Mouse (Mus musculus) kidney, embryonic 16.5 days (tissue): ENCODE measurements around the gene Adm2. TPM values are rescaled to one million over a fixed set of nuclear protein-coding genes. Genes with fewer than 3 reads are reported as not detected.

ENCODE experiments used
- ATAC-seq: fragments of 200-750 bp; cut with Nextera tagmentation; 2 replicates; pipeline ENCODE4 v1.8.0; 2017; ENCODE audit warnings: moderate TSS enrichment; ENCODE audit not compliant: low FRiP score, low TSS enrichment
- H3K27ac ChIP-seq: fragments of 300-500 bp; sonication (generic); 2 replicates; pipeline ENCODE4 v1.5.1; 2014; ENCODE audit warnings: low read length
- H3K27me3 ChIP-seq: fragments of 300-500 bp; sonication (generic); 2 replicates; pipeline ENCODE4 v1.6.1; 2014; ENCODE audit warnings: low read length, control low read depth, mixed read lengths; ENCODE audit not compliant: insufficient read depth
- H3K36me3 ChIP-seq: fragments of 300-500 bp; sonication (generic); 2 replicates; pipeline ENCODE4 v1.6.1; 2014; ENCODE audit warnings: low read length, control low read depth, mixed read lengths; ENCODE audit not compliant: insufficient read depth
- H3K4me1 ChIP-seq: fragments of 300-500 bp; sonication (generic); 2 replicates; pipeline ENCODE4 v1.6.1; 2014; ENCODE audit warnings: low read length, control low read depth, mixed read lengths; ENCODE audit not compliant: insufficient read depth
- H3K4me2 ChIP-seq: fragments of 300-500 bp; sonication (generic); replicated peaks from 2 replicates; pipeline ENCODE4 v1.6.1; 2014; ENCODE audit warnings: low read depth, low read length
- H3K4me3 ChIP-seq: fragments of 300-500 bp; sonication (generic); 2 replicates; pipeline ENCODE4 v1.5.1; 2014; ENCODE audit warnings: mild to moderate bottlenecking, low read length
- H3K9ac ChIP-seq: fragments of 300-500 bp; sonication (generic); replicated peaks from 2 replicates; pipeline ENCODE4 v1.6.1; 2014; ENCODE audit warnings: low read length
- H3K9me3 ChIP-seq: fragments of 300-500 bp; sonication (generic); 2 replicates; pipeline ENCODE4 v1.6.1; 2016; ENCODE audit warnings: low read length, control low read depth
- WGBS: fragments of 180-500 bp; shearing (Covaris S2); extraction: QIAGEN DNeasy Blood & Tissue Kit; methylation state at CpG from one replicate; pipeline ENCODE4 v1.1.7; 2014; 5-methylcytosine and 5-hydroxymethylcytosine counted together
- polyA plus RNA-seq: library from polyadenylated mRNA; unstranded; fragments of >200 nt; fragmentation: Nextera tagmentation; extraction: Ambion mirVana; gene quantifications from 2 replicates; pipeline ENCODE4 v1.2.1, GENCODE M21; 2015

Adm2 gene
- polyA plus RNA-seq, result 0.98 and 1.5 TPM in 2 replicates

DNA sequence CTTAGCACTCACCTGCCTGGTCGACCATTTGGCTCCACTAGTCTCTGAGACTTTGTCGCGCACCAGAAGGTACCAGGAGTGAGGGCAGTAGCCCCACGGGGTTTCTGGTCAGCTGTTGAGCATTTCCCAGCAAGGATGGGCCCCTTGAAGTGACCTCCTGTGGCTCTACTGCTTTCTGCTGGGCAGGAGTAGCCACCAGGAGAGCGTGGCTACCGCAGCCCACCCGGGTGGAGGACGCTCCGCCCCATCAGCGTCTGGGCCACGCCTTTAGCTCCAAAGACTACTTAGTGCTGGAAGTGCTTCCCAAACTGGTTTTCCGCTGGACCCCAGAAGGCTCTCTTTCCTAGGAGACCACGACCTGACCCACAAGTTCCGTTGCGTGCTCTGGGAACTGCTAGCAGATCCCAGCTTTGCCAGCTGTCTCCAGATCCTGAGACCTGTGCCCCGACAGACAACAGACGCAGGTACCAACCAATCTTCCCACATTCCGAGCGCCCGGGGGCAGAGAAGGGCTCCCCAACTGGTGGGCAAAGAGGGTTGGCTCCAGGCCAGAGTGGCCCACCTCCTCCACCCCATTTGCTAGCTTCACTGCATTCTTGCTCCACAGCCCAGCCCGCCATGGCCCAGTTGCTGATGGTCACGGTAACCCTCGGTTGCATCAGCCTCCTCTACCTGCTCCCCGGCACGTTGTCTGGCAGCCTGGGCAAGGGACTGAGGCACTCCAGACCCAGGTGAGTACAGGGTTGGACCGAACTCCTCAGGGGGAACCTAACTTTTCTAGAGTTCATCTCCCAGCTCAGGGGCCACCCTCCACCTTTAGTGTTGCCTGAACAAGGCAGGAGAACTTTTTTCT is at the start of gene Adm2:
Adm2 (plus strand) TSS at position 51 of the 853 bp plus-strand sequence.
- peaks cover 9% of the 10 kb centered on the region for H3K27me3 ChIP-seq
- peaks cover 5% of the 10 kb centered on the region; the same call in 1 of the 2 replicates for H3K4me1 ChIP-seq
- 4% methylated on average over 24 of the region's 26 CpGs for WGBS
- peak; percentile 67 for ATAC-seq
- peak within 1 kb of the TSS; percentile 57 for H3K4me2 ChIP-seq
- H3K9ac ChIP-seq, result peak within 1 kb of the TSS; percentile 43
- H3K36me3 ChIP-seq, result no peaks in the 10 kb centered on the region
- H3K9me3 ChIP-seq, result no peaks in the 10 kb centered on the region
- peak within 1 kb of the TSS; percentile 38 for H3K4me3 ChIP-seq
- no peak within 1 kb of the TSS for H3K27ac ChIP-seq

DNA sequence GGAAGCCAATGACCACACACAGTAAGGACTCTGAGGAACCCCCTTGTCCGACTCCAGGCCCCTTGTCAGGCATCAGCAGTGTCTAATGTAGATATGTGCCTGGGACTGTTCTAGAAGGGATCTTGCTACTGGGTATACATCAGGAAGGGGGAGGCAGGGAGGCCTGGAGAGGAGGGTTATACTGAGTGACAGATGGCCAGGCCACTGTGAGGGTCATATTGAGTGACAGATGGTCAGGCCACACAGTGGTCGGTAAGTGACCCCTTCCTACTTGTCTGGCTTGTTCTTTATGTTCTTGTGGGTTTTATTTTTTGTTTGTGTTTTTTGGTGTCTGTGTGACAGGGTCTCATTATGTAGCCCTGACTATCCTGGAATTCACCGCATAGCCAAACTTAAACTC is 47.0 kb upstream of the Adm2 start:
- H3K36me3 ChIP-seq, result peaks cover 23% of the 10 kb centered on the region
- no peak for ATAC-seq
- no peaks in the 10 kb centered on the region for H3K4me1 ChIP-seq
- H3K4me3 ChIP-seq, result no peak overlapping the region
- H3K9ac ChIP-seq, result no peak overlapping the region
- no peak overlapping the region for H3K27ac ChIP-seq
- H3K9me3 ChIP-seq, result no peaks in the 10 kb centered on the region
- 57% methylated on average over 3 of the region's 3 CpGs for WGBS
- no peak overlapping the region for H3K4me2 ChIP-seq
- no peaks in the 10 kb centered on the region for H3K27me3 ChIP-seq

DNA sequence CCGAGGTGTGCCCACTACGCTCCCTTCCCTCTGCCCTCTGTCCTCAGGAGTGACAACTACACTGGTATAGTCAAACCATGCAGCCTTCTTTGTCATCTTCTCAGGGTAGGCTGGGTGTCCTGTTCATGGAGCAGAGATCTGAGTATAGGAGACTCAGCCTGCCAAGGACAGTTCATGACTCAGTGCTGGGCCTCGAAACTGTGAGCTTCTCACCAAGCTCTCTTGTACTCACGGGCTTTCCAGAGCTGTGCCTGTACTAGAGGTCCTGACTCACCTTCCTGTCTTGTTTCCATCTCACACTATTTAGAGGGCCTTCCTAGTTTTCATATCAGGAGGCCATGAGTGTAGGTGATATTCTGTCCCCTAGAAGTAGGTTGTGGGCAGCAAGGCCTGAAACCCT is 45.2 kb upstream of the Adm2 start:
- Histone ChIP-seq H3K4me3 (no peak overlapping the region), H3K27ac (no peak overlapping the region), H3K36me3 (peaks cover 32% of the 10 kb centered on the region), H3K27me3 (no peaks in the 10 kb centered on the region), H3K4me2 (no peak overlapping the region), H3K9ac (no peak overlapping the region), H3K4me1 (no peaks in the 10 kb centered on the region), H3K9me3 (no peaks in the 10 kb centered on the region)
- ATAC-seq, result no peak
- WGBS, result 90% methylated on average over 4 of the region's 4 CpGs

DNA sequence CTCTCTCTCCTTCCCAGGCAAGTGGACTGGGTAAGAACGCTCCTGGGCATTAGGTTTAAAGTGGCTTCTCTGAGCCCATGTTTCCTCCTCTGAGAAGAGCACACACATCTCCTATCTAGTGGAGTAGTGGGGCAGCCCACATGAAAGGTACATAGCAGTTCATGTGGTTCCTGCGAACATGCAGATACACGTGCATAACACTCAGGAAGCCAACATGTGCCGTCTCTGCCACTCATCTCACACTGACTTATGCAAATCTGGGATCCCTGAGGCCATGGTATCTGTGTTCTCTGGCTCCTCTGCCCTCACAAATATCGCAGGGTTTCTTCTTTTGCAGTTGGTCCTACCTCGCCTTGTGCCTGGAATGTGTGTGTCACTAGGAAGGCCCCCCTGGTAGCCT is 40.0 kb upstream of the Adm2 start:
- no peaks in the 10 kb centered on the region for H3K27me3 ChIP-seq
- peaks cover 46% of the 10 kb centered on the region for H3K36me3 ChIP-seq
- no peak overlapping the region for H3K9ac ChIP-seq
- no peak overlapping the region for H3K4me2 ChIP-seq
- H3K4me3 ChIP-seq, result no peak overlapping the region
- H3K9me3 ChIP-seq, result no peaks in the 10 kb centered on the region
- WGBS, result 87% methylated on average over 6 of the region's 6 CpGs
- H3K4me1 ChIP-seq, result no peaks in the 10 kb centered on the region
- no peak overlapping the region for H3K27ac ChIP-seq
- ATAC-seq, result no peak

DNA sequence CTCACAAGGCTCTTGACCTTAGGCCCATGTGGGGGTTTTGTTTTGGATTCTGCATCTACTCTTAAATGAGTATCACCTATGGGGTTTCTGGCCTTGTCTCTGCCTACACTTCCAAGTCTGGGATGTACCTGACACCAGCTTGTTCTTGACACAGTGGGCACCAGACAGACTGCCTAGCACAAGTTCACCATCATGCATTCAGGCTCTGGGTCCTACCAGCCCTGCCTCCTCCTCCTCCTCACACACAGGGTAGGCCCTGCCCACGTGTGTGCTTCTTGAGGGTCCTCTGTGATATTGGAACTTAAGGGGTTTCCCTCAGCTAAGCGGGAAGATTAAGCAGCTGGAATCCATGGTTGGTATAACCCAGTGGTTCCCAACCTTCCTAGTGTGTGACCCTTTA is 38.4 kb upstream of the Adm2 start:
- 78% methylated on average over 2 of the region's 2 CpGs for WGBS
- no peak overlapping the region for H3K9ac ChIP-seq
- H3K4me1 ChIP-seq, result no peaks in the 10 kb centered on the region
- no peak overlapping the region for H3K4me3 ChIP-seq
- H3K4me2 ChIP-seq, result no peak overlapping the region
- peaks cover 59% of the 10 kb centered on the region for H3K36me3 ChIP-seq
- H3K27me3 ChIP-seq, result no peaks in the 10 kb centered on the region
- H3K9me3 ChIP-seq, result no peaks in the 10 kb centered on the region
- no peak overlapping the region for H3K27ac ChIP-seq
- ATAC-seq, result no peak

DNA sequence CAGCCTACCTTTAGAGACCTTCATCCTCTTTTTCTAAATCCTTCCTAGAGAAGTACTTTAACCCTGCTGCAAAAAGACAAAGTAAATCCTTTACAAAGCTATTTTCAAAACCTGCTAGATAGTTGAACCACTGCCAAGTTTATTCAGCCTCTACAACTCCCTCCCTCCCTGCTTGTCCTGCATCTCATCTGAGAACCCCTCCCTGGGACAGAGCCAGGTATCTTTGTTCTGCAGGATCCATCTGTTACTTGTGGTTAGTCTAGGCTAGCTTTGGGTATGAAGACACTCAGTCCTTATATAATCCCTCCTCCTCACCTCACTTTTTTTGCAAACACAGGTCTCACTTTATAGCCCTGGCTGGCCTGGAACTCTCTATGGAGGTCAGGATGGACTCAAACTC is 37.5 kb upstream of the Adm2 start:
- Histone ChIP-seq H3K9me3 (no peaks in the 10 kb centered on the region), H3K4me2 (no peak overlapping the region), H3K36me3 (peaks cover 64% of the 10 kb centered on the region), H3K9ac (no peak overlapping the region), H3K4me1 (no peaks in the 10 kb centered on the region), H3K27me3 (no peaks in the 10 kb centered on the region), H3K4me3 (no peak overlapping the region), H3K27ac (no peak overlapping the region)
- ATAC-seq, result no peak

DNA sequence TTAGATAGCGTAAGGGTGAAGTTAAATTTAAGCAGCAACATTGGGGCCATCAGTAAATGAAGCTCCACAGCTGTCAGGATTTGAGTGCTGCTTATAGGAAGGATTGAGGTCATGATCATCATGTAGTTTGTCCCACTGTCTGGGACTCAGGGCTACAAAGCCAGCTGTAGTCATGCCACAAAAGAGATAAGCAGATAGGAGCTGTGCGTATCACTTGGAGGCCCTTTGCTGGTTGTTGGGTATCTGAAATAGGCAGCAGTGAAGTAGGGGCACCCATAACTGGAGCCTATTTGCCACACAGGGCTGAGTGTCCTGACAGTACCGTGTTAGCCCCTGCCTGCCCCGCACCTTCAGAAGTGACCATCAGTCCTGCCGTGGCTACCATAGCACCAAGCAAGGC is 37.0 kb upstream of the Adm2 start:
- Histone ChIP-seq H3K9ac (no peak overlapping the region), H3K27me3 (no peaks in the 10 kb centered on the region), H3K9me3 (no peaks in the 10 kb centered on the region), H3K36me3 (peaks cover 67% of the 10 kb centered on the region), H3K4me1 (no peaks in the 10 kb centered on the region), H3K4me3 (no peak overlapping the region), H3K4me2 (no peak overlapping the region), H3K27ac (no peak overlapping the region)
- no peak for ATAC-seq
- 93% methylated on average over 5 of the region's 5 CpGs for WGBS

DNA sequence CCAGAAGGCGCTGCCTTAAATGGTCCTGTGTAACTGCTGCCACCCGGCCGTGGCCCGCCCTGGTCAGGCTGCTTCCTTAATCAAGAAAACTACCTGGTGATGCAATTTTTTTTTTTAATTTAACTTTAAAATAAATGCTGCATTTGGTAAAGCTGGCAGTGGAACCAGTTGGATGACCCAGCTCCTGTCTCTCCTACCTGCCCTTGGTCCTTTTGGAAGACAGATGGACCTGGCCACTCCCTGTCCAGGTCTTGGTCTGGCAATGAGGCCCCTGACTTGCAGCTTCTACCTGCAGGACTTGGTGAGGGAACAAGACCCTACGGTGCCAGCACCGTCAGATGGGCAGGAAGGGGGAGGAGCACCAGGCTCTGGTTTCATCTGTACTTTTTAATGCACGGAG is 36.4 kb upstream of the Adm2 start:
- Histone ChIP-seq H3K27ac (no peak overlapping the region), H3K9ac (no peak overlapping the region), H3K4me1 (no peaks in the 10 kb centered on the region), H3K4me2 (no peak overlapping the region), H3K4me3 (no peak overlapping the region), H3K36me3 (peaks cover 67% of the 10 kb centered on the region), H3K27me3 (no peaks in the 10 kb centered on the region), H3K9me3 (no peaks in the 10 kb centered on the region)
- 84% methylated on average over 7 of the region's 7 CpGs for WGBS
- no peak for ATAC-seq

DNA sequence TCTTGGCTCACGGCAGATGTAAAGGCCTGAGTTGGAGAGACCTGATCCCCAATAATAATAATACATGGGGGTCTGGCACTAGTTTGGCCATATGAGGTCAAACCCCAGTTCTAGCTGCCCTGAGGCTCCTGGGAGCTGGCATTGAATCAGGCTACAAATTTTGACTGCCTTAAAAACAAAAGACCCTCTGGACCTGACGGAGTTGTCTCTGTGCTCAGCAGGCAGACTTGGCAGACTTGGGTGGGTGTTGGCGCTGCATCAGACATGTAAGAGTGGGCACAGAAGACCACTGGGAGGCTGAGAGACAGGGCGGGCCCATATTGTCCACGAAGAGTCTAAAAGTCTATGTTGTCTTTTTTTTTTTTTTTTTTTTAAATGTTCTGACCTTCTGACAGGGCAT is 35.9 kb upstream of the Adm2 start:
- Histone ChIP-seq H3K9me3 (no peaks in the 10 kb centered on the region), H3K36me3 (peaks cover 70% of the 10 kb centered on the region), H3K4me1 (no peaks in the 10 kb centered on the region), H3K27me3 (no peaks in the 10 kb centered on the region), H3K27ac (no peak overlapping the region), H3K4me3 (no peak overlapping the region), H3K9ac (no peak overlapping the region), H3K4me2 (no peak overlapping the region)
- 88% methylated on average over 5 of the region's 5 CpGs for WGBS
- ATAC-seq, result no peak

DNA sequence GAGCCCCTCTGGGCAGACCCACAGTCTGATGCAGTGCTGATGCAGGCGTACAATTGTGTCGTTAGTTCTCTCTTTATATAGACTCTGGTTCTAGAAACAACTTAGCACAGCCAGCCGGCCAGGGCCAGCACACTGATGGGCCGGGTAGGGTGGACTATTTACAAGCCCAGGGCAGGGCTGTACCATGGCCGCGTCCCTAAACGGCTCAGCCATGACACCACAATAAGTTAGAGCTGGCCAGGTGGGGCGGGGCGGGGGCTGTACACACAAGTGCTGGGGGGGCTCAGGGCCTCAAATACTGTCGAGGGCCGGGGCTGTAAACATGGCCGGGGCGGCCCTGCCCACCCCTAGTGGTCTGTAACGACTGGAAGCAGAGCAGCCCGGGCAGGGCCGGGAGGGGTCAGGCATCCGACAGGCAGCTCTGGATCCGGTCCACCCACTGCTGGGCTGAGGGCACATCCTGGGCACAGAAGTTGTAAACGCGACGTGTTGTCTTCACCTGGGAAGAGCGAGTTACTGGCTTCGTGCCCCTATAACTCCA is 34.2 kb upstream of the Adm2 start:
- peaks cover 71% of the 10 kb centered on the region for H3K36me3 ChIP-seq
- H3K4me1 ChIP-seq, result no peaks in the 10 kb centered on the region
- H3K27me3 ChIP-seq, result no peaks in the 10 kb centered on the region
- 79% methylated on average over 23 of the region's 23 CpGs for WGBS
- no peaks in the 10 kb centered on the region for H3K9me3 ChIP-seq
- H3K27ac ChIP-seq, result no peak overlapping the region
- ATAC-seq, result no peak
- no peak overlapping the region for H3K4me3 ChIP-seq
- no peak overlapping the region; the same call in 1 of the 2 replicates for H3K9ac ChIP-seq
- H3K4me2 ChIP-seq, result no peak overlapping the region
